Mouse (Mus musculus) olfactory bulb, adult 2 months (tissue): Measurements from ENCODE around the gene Gpr3. TPM values are rescaled to one million over a fixed set of nuclear protein-coding genes. Genes with fewer than 3 reads are reported as not detected.
A peak's percentile ranks its signal among the peaks of the same experiment; 100 is the strongest.

ENCODE experiments used
- H3K27ac ChIP-seq: fragments of 200-500 bp; 2 replicates; pipeline ENCODE4 v1.5.1; 2012; ENCODE audit warnings: low read depth, low read length; ENCODE audit not compliant: insufficient read depth
- H3K4me1 ChIP-seq: fragments of 200-500 bp; 2 replicates; pipeline ENCODE4 v1.6.1; 2012; ENCODE audit warnings: low read length; ENCODE audit not compliant: control insufficient read depth, insufficient read depth
- H3K4me3 ChIP-seq: fragments of 200-500 bp; 2 replicates; pipeline ENCODE4 v1.5.1; 2012; ENCODE audit warnings: mild to moderate bottlenecking, low read depth, low read length, moderate library complexity; ENCODE audit not compliant: insufficient read depth
- CTCF ChIP-seq: fragments of 200-500 bp; IDR thresholded peaks from 2 replicates; pipeline ENCODE4 v1.5.1; 2012; ENCODE audit warnings: low read depth, mild to moderate bottlenecking, low read length, moderate library complexity; ENCODE audit not compliant: insufficient read depth
- POLR2A ChIP-seq: fragments of 200-500 bp; IDR thresholded peaks from 2 replicates; pipeline ENCODE4 v1.6.1; 2012; ENCODE audit warnings: mild to moderate bottlenecking, low read depth, low read length, moderate library complexity; ENCODE audit not compliant: insufficient read depth
- WGBS: fragments of 180-500 bp; shearing (Covaris S2); methylation state at CpG from one replicate; pipeline ENCODE4 v1.1.7; 2018; 5-methylcytosine and 5-hydroxymethylcytosine counted together
- polyA plus RNA-seq: library from polyadenylated mRNA; stranded (reverse); fragments of >200 nt; gene quantifications from 2 replicates; pipeline ENCODE4 v1.2.4, GENCODE M21; 2012; ENCODE audit warnings: low replicate concordance; ENCODE audit not compliant: missing spikeins, insufficient read depth, insufficient read length

The Gpr3 gene
- polyA plus RNA-seq, 1 experiment: not detected

- H3K4me1 ChIP-seq: peaks cover 17% of the 10 kb centered on the region
- no peak for TF ChIP-seq POLR2A
- no peak for TF ChIP-seq CTCF
- no peak overlapping the region for H3K27ac ChIP-seq
- WGBS: 94% methylated on average over 5 of the region's 5 CpGs
- no peak overlapping the region for H3K4me3 ChIP-seq
Measured at GRCm38 (mm10) chr4:133178305-133178704, 34.0 kb downstream of the Gpr3 start.

DNA sequence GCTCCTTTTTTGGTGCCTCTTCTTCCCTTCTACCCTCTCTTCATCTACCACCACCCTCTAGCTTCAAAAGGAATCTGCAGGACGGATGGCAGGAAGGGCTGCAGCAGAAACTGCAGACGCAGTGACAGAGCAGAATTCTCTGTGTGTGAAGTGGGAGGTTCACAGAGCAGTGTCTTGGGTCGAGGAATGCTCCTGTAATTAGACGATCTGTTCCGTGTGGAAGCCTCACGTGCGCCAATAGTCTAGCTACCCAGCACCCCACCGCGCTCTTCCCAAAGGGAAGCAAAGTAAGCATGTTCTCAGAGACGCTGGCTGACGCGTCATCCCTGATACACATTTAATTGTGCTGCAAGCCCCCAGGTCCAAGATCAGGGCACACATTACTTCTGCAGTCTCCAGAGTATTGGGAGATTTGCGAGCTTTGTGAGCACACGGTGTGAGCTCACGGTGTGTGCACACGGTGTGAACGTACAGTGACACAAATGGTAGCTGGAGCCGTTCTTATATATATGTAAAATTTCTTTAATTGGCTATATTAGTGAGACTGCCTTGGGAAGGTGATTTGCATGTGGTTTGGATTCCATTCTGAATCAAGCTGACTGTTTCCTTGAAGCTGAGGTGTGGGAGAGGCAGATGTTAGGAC is 35.5 kb downstream of the Gpr3 start:
- peaks cover 17% of the 10 kb centered on the region for H3K4me1 ChIP-seq
- TF ChIP-seq CTCF (no peak), POLR2A (no peak)
- WGBS: 31% methylated on average over 18 of the region's 18 CpGs
- H3K27ac ChIP-seq: peak overlapping the region; percentile 83
- H3K4me3 ChIP-seq: peak overlapping the region; percentile 24; the same call in 1 of the 2 replicates

GRCm38 (mm10) chr4:133175998-133176760 is 36.2 kb downstream of the Gpr3 start:
- WGBS: 28% methylated on average over 14 of the region's 14 CpGs

GRCm38 (mm10) chr4:133175274-133175673 is 37.1 kb downstream of the Gpr3 start:
- 82% methylated on average over 7 of the region's 7 CpGs for WGBS
- Histone ChIP-seq H3K27ac (no peak overlapping the region), H3K4me1 (peaks cover 17% of the 10 kb centered on the region), H3K4me3 (no peak overlapping the region)
- TF ChIP-seq POLR2A (no peak), CTCF (no peak)

More at GRCm38 (mm10) chr4:133175998-133176760, 36.2 kb downstream of the Gpr3 start:
- Histone ChIP-seq H3K4me3 (peak overlapping the region; percentile 24), H3K4me1 (peaks cover 17% of the 10 kb centered on the region), H3K27ac (peak overlapping the region; percentile 83)
- TF ChIP-seq POLR2A (no peak), CTCF (no peak)

DNA sequence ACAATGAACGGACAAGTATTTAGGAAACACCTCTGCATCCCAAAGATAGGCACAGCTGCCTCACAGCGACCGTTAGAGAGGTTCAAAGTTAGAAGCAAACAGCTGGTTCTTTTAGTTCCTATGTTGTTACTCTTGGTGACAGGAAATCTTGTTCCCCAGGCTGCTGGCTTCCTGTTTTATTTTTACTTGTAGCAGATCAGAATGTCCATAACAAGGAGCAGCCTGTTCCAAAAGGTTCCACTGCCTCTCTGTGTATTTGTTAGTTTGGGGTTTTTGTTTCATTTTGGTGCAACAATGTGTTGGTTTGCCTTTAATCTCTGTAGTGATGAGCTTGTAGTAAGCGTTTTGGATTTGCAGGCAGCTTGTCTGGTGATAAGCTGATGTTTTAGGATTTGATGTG is 38.0 kb downstream of the Gpr3 start:
- Histone ChIP-seq H3K27ac (peak overlapping the region; percentile 76; the same call in 1 of the 2 replicates), H3K4me1 (peaks cover 17% of the 10 kb centered on the region), H3K4me3 (no peak overlapping the region)
- 42% methylated on average over 4 of the region's 4 CpGs for WGBS
- TF ChIP-seq CTCF (no peak), POLR2A (no peak)

GRCm38 (mm10) chr4:133172451-133172850 is 39.9 kb downstream of the Gpr3 start:
- Histone ChIP-seq H3K4me3 (no peak overlapping the region), H3K27ac (no peak overlapping the region), H3K4me1 (peaks cover 13% of the 10 kb centered on the region)
- no peak for TF ChIP-seq CTCF
- TF ChIP-seq POLR2A: no peak
- WGBS: 92% methylated on average over 4 of the region's 4 CpGs

GRCm38 (mm10) chr4:133170616-133171015 is 41.7 kb downstream of the Gpr3 start:
- Histone ChIP-seq H3K4me1 (no peaks in the 10 kb centered on the region), H3K27ac (no peak overlapping the region), H3K4me3 (no peak overlapping the region)
- TF ChIP-seq POLR2A (no peak), CTCF (no peak)

DNA sequence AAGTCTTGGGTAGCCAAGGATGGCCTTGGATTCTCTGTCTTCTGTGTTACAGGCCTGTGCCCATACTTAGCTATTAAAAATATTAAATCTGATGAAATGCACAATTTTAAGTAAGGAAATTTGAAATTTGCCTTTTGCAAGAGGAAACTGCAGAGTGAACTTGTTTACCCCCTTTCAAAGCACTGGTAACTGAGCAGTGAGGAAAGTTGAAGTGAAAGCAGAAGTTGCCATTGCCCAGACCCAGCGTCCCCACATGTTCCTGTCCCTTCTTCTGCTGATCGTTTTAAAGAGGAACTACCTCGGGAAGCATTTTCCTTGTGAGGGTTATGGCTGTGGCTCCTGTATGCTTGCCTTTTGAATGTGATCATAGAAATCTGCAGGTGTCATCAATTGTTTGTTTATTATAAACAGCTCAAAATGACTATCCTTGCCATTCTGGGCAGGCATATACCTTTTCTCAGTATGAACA is 42.2 kb downstream of the Gpr3 start:
- 71% methylated on average over 3 of the region's 3 CpGs for WGBS
- H3K4me3 ChIP-seq: no peak overlapping the region
- no peaks in the 10 kb centered on the region for H3K4me1 ChIP-seq
- no peak overlapping the region for H3K27ac ChIP-seq
- TF ChIP-seq POLR2A (no peak), CTCF (no peak)

GRCm38 (mm10) chr4:133169237-133170055 is 42.9 kb downstream of the Gpr3 start:
- Histone ChIP-seq H3K27ac (peak overlapping the region; percentile 26; the same call in 1 of the 2 replicates), H3K4me1 (no peaks in the 10 kb centered on the region), H3K4me3 (no peak overlapping the region)
- 86% methylated on average over 10 of the region's 10 CpGs for WGBS
- TF ChIP-seq CTCF (no peak), POLR2A (no peak)
